Mouse (Mus musculus) heart, postnatal 0 days (tissue): ENCODE measurements around the gene Nol4l.

ENCODE experiments used
- CTCF ChIP-seq: IDR thresholded peaks from 2 replicates; pipeline ENCODE4 v1.5.1; 2016; ENCODE audit warnings: antibody characterized with exemption, control low read depth, low read depth
- EP300 ChIP-seq: IDR thresholded peaks from 2 replicates; pipeline ENCODE4 v1.6.1; 2016; ENCODE audit warnings: antibody characterized with exemption, low read depth

GRCm38 (mm10) chr2:153454841-153455506 lies 74.8 kb downstream of the Nol4l start:
- TF ChIP-seq CTCF (no peak), EP300 (no peak)
